Mouse (Mus musculus) kidney, embryonic 16.5 days (tissue): Measurements from ENCODE around the gene Akain1. TPM values are rescaled to one million over a fixed set of nuclear protein-coding genes. Genes with fewer than 3 reads are reported as not detected.

Experiments used
- ATAC-seq: fragments of 200-750 bp; cut with Nextera tagmentation; 2 replicates; pipeline ENCODE4 v1.8.0; 2017; ENCODE audit warnings: moderate TSS enrichment; ENCODE audit not compliant: low FRiP score, low TSS enrichment
- H3K27ac ChIP-seq: fragments of 300-500 bp; sonication (generic); 2 replicates; pipeline ENCODE4 v1.5.1; 2014; ENCODE audit warnings: low read length
- H3K27me3 ChIP-seq: fragments of 300-500 bp; sonication (generic); 2 replicates; pipeline ENCODE4 v1.6.1; 2014; ENCODE audit warnings: low read length, control low read depth, mixed read lengths; ENCODE audit not compliant: insufficient read depth
- H3K36me3 ChIP-seq: fragments of 300-500 bp; sonication (generic); 2 replicates; pipeline ENCODE4 v1.6.1; 2014; ENCODE audit warnings: low read length, control low read depth, mixed read lengths; ENCODE audit not compliant: insufficient read depth
- H3K4me1 ChIP-seq: fragments of 300-500 bp; sonication (generic); 2 replicates; pipeline ENCODE4 v1.6.1; 2014; ENCODE audit warnings: low read length, control low read depth, mixed read lengths; ENCODE audit not compliant: insufficient read depth
- H3K4me2 ChIP-seq: fragments of 300-500 bp; sonication (generic); replicated peaks from 2 replicates; pipeline ENCODE4 v1.6.1; 2014; ENCODE audit warnings: low read depth, low read length
- H3K4me3 ChIP-seq: fragments of 300-500 bp; sonication (generic); 2 replicates; pipeline ENCODE4 v1.5.1; 2014; ENCODE audit warnings: mild to moderate bottlenecking, low read length
- H3K9ac ChIP-seq: fragments of 300-500 bp; sonication (generic); replicated peaks from 2 replicates; pipeline ENCODE4 v1.6.1; 2014; ENCODE audit warnings: low read length
- H3K9me3 ChIP-seq: fragments of 300-500 bp; sonication (generic); 2 replicates; pipeline ENCODE4 v1.6.1; 2016; ENCODE audit warnings: low read length, control low read depth
- WGBS: fragments of 180-500 bp; shearing (Covaris S2); extraction: QIAGEN DNeasy Blood & Tissue Kit; methylation state at CpG from one replicate; pipeline ENCODE4 v1.1.7; 2014; 5-methylcytosine and 5-hydroxymethylcytosine counted together
- polyA plus RNA-seq: library from polyadenylated mRNA; unstranded; fragments of >200 nt; fragmentation: Nextera tagmentation; extraction: Ambion mirVana; gene quantifications from 2 replicates; pipeline ENCODE4 v1.2.1, GENCODE M21; 2015

Akain1 gene
- polyA plus RNA-seq, 1 experiment from 2014 or later = not detected

DNA sequence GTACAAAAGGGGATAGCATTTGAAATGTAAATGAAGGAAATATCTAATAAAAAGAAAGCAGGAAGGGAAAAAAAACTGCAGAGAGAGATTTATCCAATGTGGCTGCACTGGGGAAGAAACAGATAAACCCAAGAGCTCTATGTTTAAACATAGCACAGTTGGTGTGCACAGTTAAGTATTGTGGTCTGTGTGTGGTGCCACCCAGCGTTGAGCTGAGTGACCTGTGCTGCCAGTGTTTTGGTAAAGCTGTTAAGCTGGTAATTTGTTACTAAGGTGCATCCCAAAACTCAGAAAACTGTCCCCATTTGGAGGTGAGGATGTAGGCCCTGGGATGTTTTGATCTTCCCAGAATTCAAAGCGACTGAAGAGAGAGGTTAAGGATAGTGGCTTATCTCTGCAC is 59.8 kb downstream of the Akain1 start:
- Histone ChIP-seq H3K9me3 (no peaks in the 10 kb centered on the region), H3K9ac (no peak overlapping the region), H3K27ac (no peak overlapping the region), H3K27me3 (no peaks in the 10 kb centered on the region), H3K36me3 (no peaks in the 10 kb centered on the region), H3K4me1 (no peaks in the 10 kb centered on the region), H3K4me3 (no peak overlapping the region), H3K4me2 (no peak overlapping the region)
- 50% methylated on average over 2 of the region's 2 CpGs for WGBS
- ATAC-seq = no peak

GRCm38 (mm10) chr17:69499441-69499840 is 60.3 kb downstream of the Akain1 start:
- Histone ChIP-seq H3K9ac (no peak overlapping the region), H3K4me3 (no peak overlapping the region), H3K27me3 (no peaks in the 10 kb centered on the region), H3K4me1 (no peaks in the 10 kb centered on the region), H3K9me3 (no peaks in the 10 kb centered on the region), H3K4me2 (no peak overlapping the region), H3K36me3 (no peaks in the 10 kb centered on the region), H3K27ac (no peak overlapping the region)
- 38% methylated on average over 6 of the region's 6 CpGs for WGBS
- no peak for ATAC-seq

GRCm38 (mm10) chr17:69506070-69506469 is 66.9 kb downstream of the Akain1 start:
- Histone ChIP-seq H3K27me3 (peaks cover 2% of the 10 kb centered on the region; the same call in 1 of the 2 replicates), H3K4me1 (no peaks in the 10 kb centered on the region), H3K4me2 (no peak overlapping the region), H3K4me3 (no peak overlapping the region), H3K36me3 (no peaks in the 10 kb centered on the region), H3K9ac (no peak overlapping the region), H3K27ac (no peak overlapping the region), H3K9me3 (no peaks in the 10 kb centered on the region)
- no peak for ATAC-seq
- 39% methylated on average over 3 of the region's 3 CpGs for WGBS

DNA sequence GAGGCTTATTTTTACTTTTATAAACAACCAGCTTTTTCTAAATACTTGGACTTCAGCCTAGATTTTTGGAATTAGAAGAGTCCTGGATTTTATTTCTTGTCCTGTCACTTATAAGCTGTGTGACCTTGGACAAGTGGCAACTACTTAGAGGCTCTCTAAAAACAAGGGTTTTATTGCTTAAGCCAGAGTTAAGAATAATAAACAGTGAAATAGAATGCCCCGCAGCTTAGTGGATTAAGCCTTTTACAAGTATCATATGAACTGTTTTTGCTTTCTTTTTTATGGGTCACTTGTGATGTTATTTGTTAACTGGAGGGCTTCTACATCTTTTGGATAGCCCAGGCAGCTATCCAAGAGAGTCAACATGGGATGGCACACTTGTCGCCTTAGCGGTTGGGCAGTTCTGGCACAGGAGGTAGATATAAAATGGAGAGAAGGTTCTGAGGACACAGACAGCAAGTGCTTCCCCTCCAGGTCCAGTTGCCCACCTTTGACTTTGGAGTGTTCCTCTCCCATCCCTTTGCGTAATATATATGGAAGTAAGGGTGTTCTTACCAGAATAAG is 77.3 kb downstream of the Akain1 start:
- WGBS = 21% methylated on average over 4 of the region's 4 CpGs
- ATAC-seq = peak; percentile 75; the same call in 1 of the 2 replicates

DNA sequence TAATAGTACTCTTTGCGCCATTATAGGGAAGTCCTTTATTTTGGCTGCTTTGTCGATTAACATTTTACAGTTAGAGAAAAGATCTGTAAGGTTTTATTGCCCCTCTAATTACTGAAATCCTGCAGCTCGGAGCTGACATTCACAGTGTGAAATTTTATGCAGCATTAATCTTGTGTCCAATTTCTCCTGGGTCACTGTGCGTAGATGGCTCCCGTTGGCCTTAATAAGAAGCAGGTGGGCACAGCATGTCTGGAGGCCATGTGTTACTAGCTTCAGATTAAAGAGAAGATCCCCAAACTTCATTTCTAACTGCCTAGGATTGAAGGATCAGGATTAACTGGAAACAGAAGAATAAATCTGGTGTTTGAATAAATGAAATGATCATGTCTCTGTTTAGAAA is 92.3 kb downstream of the Akain1 start:
- no peak for ATAC-seq
- Histone ChIP-seq H3K9ac (no peak overlapping the region), H3K27ac (no peak overlapping the region), H3K4me3 (no peak overlapping the region), H3K36me3 (no peaks in the 10 kb centered on the region), H3K9me3 (no peaks in the 10 kb centered on the region), H3K4me2 (no peak overlapping the region), H3K27me3 (no peaks in the 10 kb centered on the region), H3K4me1 (no peaks in the 10 kb centered on the region)
- WGBS = 52% methylated on average over 5 of the region's 5 CpGs

More for the DNA sequence above, 77.3 kb downstream of the Akain1 start:
- no peaks in the 10 kb centered on the region for H3K36me3 ChIP-seq
- H3K9ac ChIP-seq = no peak overlapping the region
- H3K4me3 ChIP-seq = no peak overlapping the region
- no peaks in the 10 kb centered on the region for H3K9me3 ChIP-seq
- H3K27me3 ChIP-seq = no peaks in the 10 kb centered on the region
- H3K27ac ChIP-seq = no peak overlapping the region
- H3K4me2 ChIP-seq = no peak overlapping the region
- peaks cover 3% of the 10 kb centered on the region; the same call in 1 of the 2 replicates for H3K4me1 ChIP-seq

Other genes with a start within 250 kb of the Akain1 start
- gene Zbtb14, start 56.3 kb upstream of the Akain1 start, polyA plus RNA-seq = 24.7 and 24.9 TPM in 2 replicates